Mouse (Mus musculus): ENCODE data around the gene Tmprss6. TPM values are rescaled to one million over a fixed set of nuclear protein-coding genes. Genes with fewer than 3 reads are reported as not detected.

Gene Tmprss6
- polyA plus RNA-seq, 1 experiment from 2014 or later, result 0.21 TPM

DNA sequence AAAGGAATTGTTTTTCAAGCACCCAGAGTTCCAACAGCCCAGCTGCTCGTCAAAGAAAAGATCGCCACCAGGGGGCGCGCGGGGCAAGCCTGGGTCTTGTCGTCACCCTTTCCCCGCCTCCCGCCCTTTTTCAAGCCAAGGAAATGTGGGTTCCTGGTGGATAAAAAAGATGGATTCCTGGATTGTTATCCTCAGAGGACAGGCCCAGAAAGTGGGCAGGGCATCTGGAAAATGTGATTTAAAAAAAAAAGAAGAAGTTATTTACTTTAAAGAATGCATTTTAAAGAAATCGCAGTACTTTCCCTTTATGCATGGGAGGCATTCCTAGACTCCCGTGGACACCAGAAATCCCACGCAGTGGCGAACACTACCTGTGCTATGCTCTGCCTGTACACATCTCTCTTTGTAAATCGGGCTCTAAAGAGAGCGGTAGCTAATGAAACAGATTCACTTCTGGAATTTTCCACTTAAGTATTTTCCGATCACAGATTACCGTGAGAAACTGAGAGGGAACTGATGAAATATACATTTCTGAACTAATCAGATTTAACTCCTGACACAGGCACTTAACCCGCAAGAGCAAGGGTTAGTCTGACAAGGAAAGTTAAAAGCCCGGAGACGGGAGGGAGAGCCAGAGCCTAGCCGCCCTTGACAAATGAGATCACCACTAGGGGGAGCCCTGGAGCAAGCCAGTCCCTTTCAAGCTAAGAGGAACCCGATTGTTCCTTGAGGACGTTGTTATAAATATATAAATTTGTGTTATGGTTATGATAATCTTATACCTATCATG is 20.5 kb downstream of the Tmprss6 start:
- Histone ChIP-seq H3K4me3 (peak overlapping the region; percentile 45), H3K9me3 (replicated peaks) (no peaks in the 10 kb centered on the region), H3K27me3 (peaks cover 1% of the 10 kb centered on the region; the same call in 1 of the 2 replicates), H3K27ac (peak overlapping the region; percentile 87), H3K9ac (peak overlapping the region; percentile 60), H3K4me2 (peak overlapping the region; percentile 73), H3K4me1 (replicated peaks) (peaks cover 39% of the 10 kb centered on the region), H3K36me3 (no peaks in the 10 kb centered on the region)
- under 1% methylated on average over 22 of the region's 22 CpGs for WGBS
- 0 out of 2 replicates have a peak, but pooled peaks have one; percentile 29 for ATAC-seq (replicated peaks; ENCODE audit: insufficient number of reproducible peaks, insufficient read depth, low FRiP score, low read depth)

DNA sequence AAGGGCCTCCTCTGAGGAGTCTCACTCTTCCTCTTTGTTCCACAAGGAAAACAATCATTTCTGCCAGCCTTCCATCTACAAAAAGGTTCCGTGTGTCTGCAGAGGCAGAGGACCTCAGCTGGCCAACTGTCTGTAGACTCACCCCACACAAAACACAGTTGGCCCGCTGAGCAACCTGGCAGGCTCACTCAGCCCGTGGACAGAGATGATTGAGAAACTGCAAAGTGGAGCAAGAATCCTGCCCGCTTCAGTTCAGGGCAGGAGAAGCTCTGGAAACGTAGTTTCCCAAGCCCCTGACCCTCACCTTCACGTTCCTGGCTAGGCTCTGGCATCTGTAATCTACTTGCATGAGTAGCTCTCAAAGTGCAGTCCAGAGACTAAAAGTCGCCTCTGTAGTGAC is 21.3 kb downstream of the Tmprss6 start:
- 36% methylated on average over 7 of the region's 7 CpGs for WGBS
- H3K27ac ChIP-seq, result peak overlapping the region; percentile 87

DNA sequence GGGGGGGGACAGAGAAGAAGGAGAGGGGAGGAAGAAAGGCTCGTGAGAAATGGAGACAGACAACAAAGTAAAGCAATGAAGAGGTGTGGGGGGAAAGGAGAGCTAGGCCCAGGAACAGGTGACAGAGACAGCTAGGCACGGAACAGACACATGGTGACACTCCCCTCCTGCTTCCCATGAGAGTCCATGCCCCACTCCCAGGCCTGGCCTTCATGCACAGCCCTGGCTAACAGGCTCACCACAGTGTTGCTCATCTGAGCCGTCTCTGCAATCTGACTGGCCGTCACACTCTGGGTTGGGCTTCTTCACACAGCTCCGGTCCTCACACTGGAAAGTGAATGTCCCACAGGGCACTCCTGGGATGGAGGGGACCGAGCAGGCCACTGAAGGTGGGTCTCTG is 24.6 kb downstream of the Tmprss6 start:
- WGBS, result 46% methylated on average over 6 of the region's 6 CpGs
- Histone ChIP-seq H3K4me2 (no peak overlapping the region), H3K9ac (peak overlapping the region; percentile 4; the same call in 1 of the 2 replicates), H3K27ac (no peak overlapping the region), H3K36me3 (no peaks in the 10 kb centered on the region), H3K4me1 (replicated peaks) (peaks cover 45% of the 10 kb centered on the region), H3K27me3 (peaks cover 8% of the 10 kb centered on the region), H3K4me3 (no peak overlapping the region), H3K9me3 (replicated peaks) (no peaks in the 10 kb centered on the region)
- no peak for ATAC-seq (replicated peaks; ENCODE audit: insufficient number of reproducible peaks, insufficient read depth, low FRiP score, low read depth)

More for the DNA sequence above, 21.3 kb downstream of the Tmprss6 start:
- H3K4me2 ChIP-seq, result no peak overlapping the region
- ATAC-seq (replicated peaks; ENCODE audit: insufficient number of reproducible peaks, insufficient read depth, low FRiP score, low read depth), result no peak
- H3K9me3 ChIP-seq (replicated peaks), result no peaks in the 10 kb centered on the region
- peaks cover 39% of the 10 kb centered on the region for H3K4me1 ChIP-seq (replicated peaks)
- H3K4me3 ChIP-seq, result no peak overlapping the region
- peaks cover 7% of the 10 kb centered on the region; the same call in 1 of the 2 replicates for H3K27me3 ChIP-seq
- H3K36me3 ChIP-seq, result no peaks in the 10 kb centered on the region
- H3K9ac ChIP-seq, result peak overlapping the region; percentile 25; the same call in 1 of the 2 replicates

DNA sequence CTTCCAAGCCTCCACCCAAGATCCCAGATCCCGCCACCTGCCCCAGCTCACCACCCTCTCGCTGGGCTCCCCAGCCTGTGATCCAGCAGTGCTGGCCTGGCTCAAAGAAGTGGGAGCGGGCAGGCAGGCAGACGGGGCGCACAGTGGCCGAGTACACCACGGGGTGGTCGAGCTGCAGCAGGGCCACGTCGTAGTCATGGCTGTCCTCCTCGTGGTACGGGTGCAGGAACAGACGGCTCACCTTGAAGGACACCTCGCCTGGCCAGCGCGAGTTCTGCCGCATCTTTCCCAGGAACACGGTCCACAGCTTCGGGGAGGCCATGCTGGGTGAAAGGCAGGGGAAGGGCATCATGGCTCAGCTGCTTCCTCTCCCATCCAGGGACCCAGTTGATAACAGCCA is 26.2 kb downstream of the Tmprss6 start:
- Histone ChIP-seq H3K27ac (no peak overlapping the region), H3K4me2 (no peak overlapping the region), H3K27me3 (peaks cover 8% of the 10 kb centered on the region), H3K36me3 (no peaks in the 10 kb centered on the region), H3K9me3 (replicated peaks) (no peaks in the 10 kb centered on the region), H3K4me3 (no peak overlapping the region), H3K9ac (no peak overlapping the region), H3K4me1 (replicated peaks) (peaks cover 53% of the 10 kb centered on the region)
- WGBS, result 88% methylated on average over 19 of the region's 19 CpGs
- ATAC-seq (replicated peaks; ENCODE audit: insufficient number of reproducible peaks, insufficient read depth, low FRiP score, low read depth), result no peak

DNA sequence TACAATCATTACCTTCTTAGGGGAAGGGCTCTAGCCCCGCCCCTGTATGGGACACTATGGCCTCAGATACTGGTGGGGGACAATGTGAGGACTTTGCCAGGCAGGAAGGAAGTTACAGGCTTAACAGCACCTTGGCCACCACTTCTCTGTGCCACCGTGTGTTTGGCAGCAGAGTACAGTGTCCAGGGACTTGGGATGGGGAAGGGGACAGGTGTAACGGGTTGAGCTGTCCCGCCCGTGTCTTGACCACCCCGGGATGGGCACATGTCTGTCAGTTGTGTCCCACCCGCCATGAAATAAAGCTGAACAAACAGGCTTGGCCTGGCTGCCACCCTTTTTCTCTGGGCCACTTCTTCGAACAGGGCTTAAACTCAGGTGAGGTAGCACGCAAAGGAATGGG is 29.5 kb downstream of the Tmprss6 start:
- WGBS, result 73% methylated on average over 9 of the region's 9 CpGs
- ATAC-seq (replicated peaks; ENCODE audit: insufficient number of reproducible peaks, insufficient read depth, low FRiP score, low read depth), result no peak

DNA sequence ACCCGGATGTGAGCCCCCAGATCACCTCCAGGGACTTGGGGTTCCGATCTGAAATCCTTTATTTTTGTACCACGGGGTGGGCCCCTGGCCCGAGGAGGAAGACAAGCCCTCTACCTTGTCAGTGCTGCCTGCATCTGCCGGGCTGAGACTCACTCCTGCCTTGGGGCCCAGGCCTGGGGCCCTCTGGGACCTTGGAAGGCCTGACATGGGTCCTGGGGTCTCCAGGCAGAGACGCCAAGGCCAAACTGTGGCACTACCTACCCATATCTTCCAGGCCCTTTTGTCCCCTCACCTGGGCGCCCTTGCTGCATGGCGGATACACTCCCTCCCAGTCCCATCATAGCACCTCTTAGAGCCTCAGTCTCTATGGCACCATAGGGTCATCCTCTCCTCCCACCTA is 29.9 kb downstream of the Tmprss6 start:
- no peak for ATAC-seq (replicated peaks; ENCODE audit: insufficient number of reproducible peaks, insufficient read depth, low FRiP score, low read depth)
- Histone ChIP-seq H3K9ac (peak overlapping the region; percentile 26; the same call in 1 of the 2 replicates), H3K27ac (no peak overlapping the region), H3K27me3 (peaks cover 8% of the 10 kb centered on the region), H3K9me3 (replicated peaks) (no peaks in the 10 kb centered on the region), H3K4me1 (replicated peaks) (peaks cover 57% of the 10 kb centered on the region), H3K36me3 (peaks cover 6% of the 10 kb centered on the region), H3K4me3 (no peak overlapping the region), H3K4me2 (no peak overlapping the region)
- WGBS, result 64% methylated on average over 8 of the region's 8 CpGs

More for the DNA sequence above, 29.5 kb downstream of the Tmprss6 start:
- no peak overlapping the region for H3K9ac ChIP-seq
- H3K27ac ChIP-seq, result no peak overlapping the region
- no peak overlapping the region for H3K4me2 ChIP-seq
- H3K36me3 ChIP-seq, result peaks cover 3% of the 10 kb centered on the region; the same call in 1 of the 2 replicates
- H3K9me3 ChIP-seq (replicated peaks), result no peaks in the 10 kb centered on the region
- peaks cover 8% of the 10 kb centered on the region for H3K27me3 ChIP-seq
- H3K4me1 ChIP-seq (replicated peaks), result peaks cover 60% of the 10 kb centered on the region
- H3K4me3 ChIP-seq, result no peak overlapping the region

DNA sequence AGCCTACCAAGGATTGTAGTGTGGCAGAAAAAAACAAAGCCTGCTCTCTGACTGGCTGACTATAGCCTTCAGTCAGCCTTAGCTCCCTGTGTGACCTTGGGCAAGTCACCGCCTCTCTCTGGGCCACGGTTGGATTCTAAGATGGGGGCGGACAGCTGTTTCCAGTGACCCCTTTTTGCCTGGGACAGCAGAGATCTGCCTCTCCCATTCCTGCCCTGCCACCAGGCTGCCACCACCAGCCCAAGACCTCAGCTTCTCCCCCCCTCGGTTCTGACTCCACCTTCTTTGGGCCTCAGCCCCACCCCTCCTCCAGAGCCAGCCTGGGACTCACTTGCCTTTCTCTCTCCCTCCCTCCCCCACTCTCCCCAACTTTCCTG is 30.4 kb downstream of the Tmprss6 start:
- Histone ChIP-seq H3K4me1 (replicated peaks) (peaks cover 56% of the 10 kb centered on the region), H3K27ac (peak overlapping the region; percentile 81), H3K4me3 (no peak overlapping the region), H3K36me3 (peaks cover 6% of the 10 kb centered on the region), H3K9me3 (replicated peaks) (no peaks in the 10 kb centered on the region), H3K27me3 (peaks cover 8% of the 10 kb centered on the region), H3K4me2 (peak overlapping the region; percentile 63), H3K9ac (no peak overlapping the region)
- ATAC-seq (replicated peaks; ENCODE audit: insufficient number of reproducible peaks, insufficient read depth, low FRiP score, low read depth), result no peak
- 42% methylated on average over 4 of the region's 4 CpGs for WGBS

DNA sequence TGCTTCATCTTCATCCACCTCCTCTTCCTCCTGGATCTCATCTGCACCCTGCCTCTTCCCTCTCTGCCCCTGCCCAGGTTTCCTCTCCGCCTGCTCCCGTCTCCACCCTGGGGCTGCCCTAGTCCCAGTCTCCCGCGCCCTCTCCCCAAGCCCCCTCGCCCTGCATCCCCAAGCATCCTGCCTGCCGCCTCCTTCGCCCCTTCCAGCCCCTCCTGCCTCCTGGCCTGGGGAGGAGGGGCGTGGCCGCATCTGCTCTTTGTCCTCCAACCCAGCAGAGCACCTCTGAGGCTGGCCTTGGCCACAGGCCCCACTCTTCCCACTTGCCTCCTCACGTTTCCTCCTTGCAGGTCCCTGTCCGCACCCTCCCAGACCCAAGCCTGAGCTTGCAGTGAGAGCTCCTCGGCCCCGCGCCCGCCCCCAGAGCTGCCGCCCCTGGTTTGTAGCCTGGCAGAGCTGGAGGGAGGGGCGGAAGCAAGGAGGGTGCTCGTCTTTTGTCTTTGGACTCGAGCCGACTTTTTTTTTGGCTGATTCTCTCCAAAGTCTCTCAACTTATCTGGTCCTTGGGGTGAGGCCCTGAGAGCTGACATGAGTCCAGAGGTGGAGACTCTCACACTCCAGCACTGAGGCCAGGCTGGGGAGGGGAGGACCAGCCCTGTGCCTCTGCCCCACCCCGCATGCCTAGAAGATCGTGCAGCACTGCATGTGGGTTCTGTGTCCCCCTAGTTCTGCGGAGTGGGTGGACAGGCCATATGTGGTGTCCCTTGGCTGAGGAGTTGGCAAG is 31.0 kb downstream of the Tmprss6 start:
- H3K9ac ChIP-seq, result peak overlapping the region; percentile 43
- peak overlapping the region; percentile 81 for H3K27ac ChIP-seq
- peaks cover 4% of the 10 kb centered on the region for H3K27me3 ChIP-seq
- H3K4me2 ChIP-seq, result peak overlapping the region; percentile 63
- peak overlapping the region; percentile 36 for H3K4me3 ChIP-seq
- WGBS, result 15% methylated on average over 23 of the region's 23 CpGs
- peaks cover 56% of the 10 kb centered on the region for H3K4me1 ChIP-seq (replicated peaks)
- ATAC-seq (replicated peaks; ENCODE audit: insufficient number of reproducible peaks, insufficient read depth, low FRiP score, low read depth), result peak; percentile 29
- peaks cover 6% of the 10 kb centered on the region for H3K36me3 ChIP-seq
- no peaks in the 10 kb centered on the region for H3K9me3 ChIP-seq (replicated peaks)

DNA sequence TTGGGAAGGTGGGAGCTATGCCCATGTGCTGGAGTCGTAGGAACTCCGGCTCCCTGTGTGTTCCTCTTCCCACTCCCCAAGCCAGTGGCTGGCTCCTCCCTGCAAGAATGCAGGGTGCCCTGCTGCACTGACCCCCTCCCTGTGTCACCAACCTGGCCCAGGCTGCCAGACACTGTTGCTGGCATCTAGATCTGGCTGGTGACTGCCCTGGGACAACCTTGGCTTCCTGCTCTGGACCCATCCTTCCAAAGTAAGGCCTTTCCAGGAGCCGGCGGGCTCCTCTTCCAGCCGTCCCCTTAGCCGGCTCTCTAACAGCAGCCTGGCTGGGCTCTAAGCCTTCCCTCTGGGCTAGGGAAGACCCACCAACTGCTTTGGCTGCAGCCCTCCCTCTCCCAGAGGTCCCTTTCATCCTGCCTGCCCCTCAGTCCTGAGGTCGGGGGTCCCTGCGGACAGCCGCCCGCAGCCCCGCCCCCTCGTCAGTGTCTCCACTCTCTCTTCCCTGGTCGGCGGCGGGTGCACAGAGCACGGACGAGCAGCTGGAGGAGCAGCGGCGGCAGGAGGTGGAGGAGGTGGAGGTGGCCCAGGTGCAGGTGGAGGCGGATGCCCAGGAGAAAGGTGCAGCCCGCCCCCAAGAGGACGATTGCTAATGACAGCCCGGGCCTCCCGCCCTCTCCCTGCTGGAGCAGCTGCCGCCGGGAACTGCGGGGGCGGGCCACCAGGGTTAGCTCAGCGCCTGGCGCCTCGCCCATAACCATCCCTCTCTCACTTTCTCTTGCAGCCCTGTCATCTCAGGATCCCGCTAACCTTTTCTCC is 31.8 kb downstream of the Tmprss6 start:
- Histone ChIP-seq H3K27me3 (no peaks in the 10 kb centered on the region; the same call in 1 of the 2 replicates), H3K4me3 (peak overlapping the region; percentile 36), H3K9ac (peak overlapping the region; percentile 43), H3K4me2 (peak overlapping the region; percentile 63), H3K27ac (peak overlapping the region; percentile 81), H3K36me3 (peaks cover 6% of the 10 kb centered on the region), H3K4me1 (replicated peaks) (peaks cover 55% of the 10 kb centered on the region), H3K9me3 (replicated peaks) (no peaks in the 10 kb centered on the region)
- WGBS, result 11% methylated on average over 28 of the region's 32 CpGs
- peak; percentile 44 for ATAC-seq (replicated peaks; ENCODE audit: insufficient number of reproducible peaks, insufficient read depth, low FRiP score, low read depth)

DNA sequence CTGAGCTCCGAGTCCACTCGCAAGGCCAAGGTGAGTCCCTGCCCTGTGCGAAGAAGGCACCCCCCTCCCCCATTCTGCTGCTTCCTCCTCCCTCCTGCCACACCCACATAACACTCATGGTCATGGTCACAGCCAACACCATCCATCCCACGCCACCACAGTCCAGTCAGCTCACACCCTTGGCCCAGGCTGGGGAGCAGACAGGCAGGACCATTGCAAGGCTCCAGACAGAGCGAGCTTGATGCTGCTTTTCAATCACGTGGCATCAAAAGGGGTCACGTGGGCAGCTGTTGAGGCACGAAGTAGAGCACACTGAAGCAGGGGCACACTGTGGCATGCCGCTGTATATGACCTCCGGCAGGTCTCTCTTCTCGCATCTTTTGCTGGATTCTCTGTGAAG is 32.8 kb downstream of the Tmprss6 start:
- H3K36me3 ChIP-seq, result peaks cover 6% of the 10 kb centered on the region
- no peaks in the 10 kb centered on the region for H3K9me3 ChIP-seq (replicated peaks)
- WGBS, result 86% methylated on average over 11 of the region's 11 CpGs
- H3K9ac ChIP-seq, result no peak overlapping the region
- no peak overlapping the region for H3K4me3 ChIP-seq
- no peaks in the 10 kb centered on the region for H3K27me3 ChIP-seq
- no peak for ATAC-seq (replicated peaks; ENCODE audit: insufficient number of reproducible peaks, insufficient read depth, low FRiP score, low read depth)
- no peak overlapping the region for H3K27ac ChIP-seq
- H3K4me1 ChIP-seq (replicated peaks), result peaks cover 46% of the 10 kb centered on the region
- H3K4me2 ChIP-seq, result no peak overlapping the region

Data from heart, embryonic 15.5 days (tissue).